ENCODE assay signal across 1 mouse cellular context in genomic region chr11:78181830-78182357, GRCm38 (mm10).
TF ChIP-seq lines count a peak whose summit lies in the region.

No protein-coding gene starts in this region.

TF ChIP-seq in MEL, 35 proteins besides CTCF, POLR2A, EP300 and RAD21 (continued from another document):
- no peak for TF ChIP-seq MAX (IDR thresholded peaks at IDR 0.05; ENCODE audit: low read length)
- no peak for TF ChIP-seq MEF2A (IDR thresholded peaks at IDR 0.05; ENCODE audit: extremely low read depth, insufficient replicate concordance, low read depth, low read length, poor library complexity, severe bottlenecking)
- TF ChIP-seq MYC (IDR thresholded peaks at IDR 0.05; ENCODE audit: low read depth, low read length), result no peak; the same call in 1 of the 2 replicates
- peak; percentile 38; the same call in 1 of the 2 replicates for TF ChIP-seq HCFC1 (IDR thresholded peaks at IDR 0.05; ENCODE audit: low read depth, low read length)
- TF ChIP-seq TAL1 (IDR thresholded peaks at IDR 0.05; ENCODE audit: low read length), result no peak
- no peak for TF ChIP-seq RCOR1 (IDR thresholded peaks at IDR 0.05; ENCODE audit: low read depth, low read length)
- TF ChIP-seq UBTF (IDR thresholded peaks at IDR 0.05; ENCODE audit: borderline replicate concordance, insufficient read depth, low read depth, low read length), result no peak
- no peak for TF ChIP-seq ETS1 (IDR thresholded peaks at IDR 0.05; ENCODE audit: low read depth, low read length)
- no peak for TF ChIP-seq MAFK (IDR thresholded peaks at IDR 0.05; ENCODE audit: borderline replicate concordance, low read depth, low read length)
- TF ChIP-seq ZNF384 (IDR thresholded peaks at IDR 0.05; ENCODE audit: low read depth, low read length), result no peak
- TF ChIP-seq MXI1 (IDR thresholded peaks at IDR 0.05; ENCODE audit: low read depth, low read length), result 0 out of 2 replicates have a peak, but pooled peaks have one; percentile 36
- no peak for TF ChIP-seq GATA1 (IDR thresholded peaks at IDR 0.05; ENCODE audit: low read depth, low read length)
- no peak; the same call in 1 of the 2 replicates for TF ChIP-seq CHD1 (IDR thresholded peaks at IDR 0.05; ENCODE audit: low read depth, low read length)
- TF ChIP-seq ZKSCAN1 (IDR thresholded peaks at IDR 0.05; ENCODE audit: low read depth, low read length), result no peak
- no peak for TF ChIP-seq KAT2A (conservative IDR thresholded peaks at IDR 0.05; ENCODE audit: low read depth, low read length)
- no peak for TF ChIP-seq SMC3 (IDR thresholded peaks at IDR 0.05; ENCODE audit: low read depth, low read length)
- TF ChIP-seq SIN3A (IDR thresholded peaks at IDR 0.05; ENCODE audit: low read length), result peak; percentile 59; the same call in 1 of the 2 replicates
- no peak for TF ChIP-seq ELF1 (IDR thresholded peaks at IDR 0.05; ENCODE audit: low read depth, low read length)
- no peak for TF ChIP-seq ZC3H11A (IDR thresholded peaks at IDR 0.05; ENCODE audit: low read depth, low read length)
- no peak for TF ChIP-seq MYB (IDR thresholded peaks at IDR 0.05; ENCODE audit: low read depth, low read length)
